Mouse (Mus musculus) kidney, adult 2 months (tissue): ENCODE measurements around the gene Slc39a11.

Source experiments
- CTCF ChIP-seq: fragments of 200-500 bp; conservative IDR thresholded peaks from 2 replicates; pipeline ENCODE4 v1.5.1; 2011; ENCODE audit warnings: low read depth, mild to moderate bottlenecking, control low read depth, low read length, moderate library complexity, mixed read lengths; ENCODE audit not compliant: insufficient read depth, insufficient read length
- POLR2A ChIP-seq: fragments of 200-500 bp; IDR thresholded peaks from one replicate; pipeline ENCODE4 v1.6.1; 2011; ENCODE audit warnings: low read depth, low read length, control low read depth

GRCm38 (mm10) chr11:113684707-113685426 lies 35.0 kb upstream of the Slc39a11 start:
- TF ChIP-seq CTCF, result no peak
- TF ChIP-seq POLR2A, result no peak
